Mouse (Mus musculus) gastrocnemius, postnatal 4 days (tissue): ENCODE data around the gene Grk6. TPM values are rescaled to one million over a fixed set of nuclear protein-coding genes. Genes with fewer than 3 reads are reported as not detected.

Experiments used
- microRNA-seq: library from miRNA; unstranded; fragments of <30 nt; microRNA quantifications from one replicate; pipeline ENCODE4 v1.2.0, GENCODE M21; 2021
- total RNA-seq, 2 experiments: library from RNA; stranded (reverse); gene quantifications; 2 replicates each; pipeline ENCODE4 v1.2.3; 2021

Gene Grk6
- total RNA-seq, 2 experiments from 2014 or later, result 32.9 TPM

Small RNA genes within 50 kb of the gene (microRNA-seq; reads per million reads assigned to microRNA genes)
- not detected for gene Mir6943
- 24.1 reads per million, percentile 36 among the genes with 10 or more reads in this experiment for gene Mir6944
- gene Mir6945, result 4.4 reads per million, percentile 16 among the genes with 10 or more reads in this experiment

Other genes with a start within 250 kb of the Grk6 start
- gene Nsd1, start 235.3 kb upstream of the Grk6 start, total RNA-seq, result 100 to 1,000 TPM; 114 to 127 TPM
- 100 to 1,000 TPM; 120 to 136 TPM for gene Prelid1, start 124.6 kb upstream of the Grk6 start, total RNA-seq
- gene Rab24, start 123.1 kb upstream of the Grk6 start, total RNA-seq, result 10 to 100 TPM; 48.4 to 53.9 TPM
- 10 to 100 TPM; 15.3 to 18.7 TPM for gene Mxd3, start 115.2 kb upstream of the Grk6 start, total RNA-seq
- gene Lman2, start 82.3 kb upstream of the Grk6 start, total RNA-seq, result 10 to 100 TPM; 58.3 to 58.8 TPM
- gene Rgs14, start 75.3 kb upstream of the Grk6 start, total RNA-seq, result 1 to 10 TPM in 1 of 2 experiments, under 1 TPM in 1; 0.88 to 1.1 TPM
- gene Slc34a1, start 46.9 kb upstream of the Grk6 start, total RNA-seq, result not detected
- gene Pfn3, start 29.8 kb upstream of the Grk6 start, total RNA-seq, result not detected
- gene F12, start 18.3 kb upstream of the Grk6 start, total RNA-seq, result under 1 TPM; 0.22 to 0.70 TPM
- 1 to 10 TPM; 4.3 to 4.7 TPM for gene Prr7, start 19.2 kb downstream of the Grk6 start, total RNA-seq
- 100 to 1,000 TPM; 127 to 147 TPM for gene Dbn1, start 43.0 kb downstream of the Grk6 start, total RNA-seq
- gene Pdlim7, start 68.6 kb downstream of the Grk6 start, total RNA-seq, result 100 to 1,000 TPM; 304 to 308 TPM
- 1 to 10 TPM; 3.1 to 3.3 TPM for gene Dok3, start 84.2 kb downstream of the Grk6 start, total RNA-seq
- 10 to 100 TPM; 19.9 to 20.9 TPM for gene Ddx41, start 91.6 kb downstream of the Grk6 start, total RNA-seq
- gene Fam193b, start 126.0 kb downstream of the Grk6 start, total RNA-seq, result 10 to 100 TPM; 36.5 to 38.3 TPM
- 100 to 1,000 TPM; 149 to 150 TPM for gene Tmed9, start 128.7 kb downstream of the Grk6 start, total RNA-seq
- gene B4galt7, start 154.8 kb downstream of the Grk6 start, total RNA-seq, result 10 to 100 TPM; 11.0 to 12.1 TPM
- 10 to 100 TPM; 22.2 to 22.7 TPM for gene Caml, start 177.9 kb downstream of the Grk6 start, total RNA-seq
- gene Ddx46, start 190.0 kb downstream of the Grk6 start, total RNA-seq, result 10 to 100 TPM; 28.2 to 35.0 TPM
- 10 to 100 TPM; 48.9 to 49.4 TPM for gene B230219D22Rik, start 248.1 kb downstream of the Grk6 start, total RNA-seq